Mouse (Mus musculus) limb, embryonic 15.5 days (tissue): ENCODE data around the gene Large2. TPM values are rescaled to one million over a fixed set of nuclear protein-coding genes. Genes with fewer than 3 reads are reported as not detected.

ENCODE experiments used
- ATAC-seq: fragments of 200-750 bp; cut with Nextera tagmentation; 2 replicates; pipeline ENCODE4 v1.8.0; 2017; ENCODE audit warnings: low read depth, moderate TSS enrichment; ENCODE audit not compliant: insufficient number of reproducible peaks, low FRiP score, low TSS enrichment
- H3K27ac ChIP-seq: fragments of 300-500 bp; sonication (generic); 2 replicates; pipeline ENCODE4 v1.5.1; 2015; ENCODE audit warnings: moderate library complexity, mild to moderate bottlenecking, inconsistent platforms
- H3K27me3 ChIP-seq: fragments of 300-500 bp; sonication (generic); 2 replicates; pipeline ENCODE4 v1.6.1; 2015; ENCODE audit warnings: inconsistent platforms
- H3K36me3 ChIP-seq: fragments of 300-500 bp; sonication (generic); 2 replicates; pipeline ENCODE4 v1.6.1; 2015; ENCODE audit warnings: inconsistent platforms
- H3K4me1 ChIP-seq: fragments of 300-500 bp; sonication (generic); 2 replicates; pipeline ENCODE4 v1.6.1; 2015; ENCODE audit warnings: inconsistent platforms
- H3K4me2 ChIP-seq: fragments of 300-500 bp; sonication (generic); 2 replicates; pipeline ENCODE4 v1.6.1; 2015; ENCODE audit warnings: mild to moderate bottlenecking, inconsistent platforms
- H3K4me3 ChIP-seq: fragments of 300-500 bp; sonication (generic); 2 replicates; pipeline ENCODE4 v1.5.1; 2015; ENCODE audit warnings: mild to moderate bottlenecking, inconsistent platforms
- H3K9ac ChIP-seq: fragments of 300-500 bp; sonication (generic); 2 replicates; pipeline ENCODE4 v1.6.1; 2015; ENCODE audit warnings: inconsistent platforms
- H3K9me3 ChIP-seq: fragments of 300-500 bp; sonication (generic); 2 replicates; pipeline ENCODE4 v1.6.1; 2016; ENCODE audit warnings: inconsistent platforms
- WGBS: fragments of 180-500 bp; shearing (Covaris S2); methylation state at CpG from one replicate; pipeline ENCODE4 v1.1.7; 2015; 5-methylcytosine and 5-hydroxymethylcytosine counted together
- polyA plus RNA-seq: library from polyadenylated mRNA; unstranded; fragments of >200 nt; fragmentation: Nextera tagmentation; extraction: Ambion mirVana; gene quantifications from 2 replicates; pipeline ENCODE4 v1.2.1, GENCODE M21; 2015

Large2 gene
- polyA plus RNA-seq, 1 experiment from 2014 or later = 18.4 TPM

DNA sequence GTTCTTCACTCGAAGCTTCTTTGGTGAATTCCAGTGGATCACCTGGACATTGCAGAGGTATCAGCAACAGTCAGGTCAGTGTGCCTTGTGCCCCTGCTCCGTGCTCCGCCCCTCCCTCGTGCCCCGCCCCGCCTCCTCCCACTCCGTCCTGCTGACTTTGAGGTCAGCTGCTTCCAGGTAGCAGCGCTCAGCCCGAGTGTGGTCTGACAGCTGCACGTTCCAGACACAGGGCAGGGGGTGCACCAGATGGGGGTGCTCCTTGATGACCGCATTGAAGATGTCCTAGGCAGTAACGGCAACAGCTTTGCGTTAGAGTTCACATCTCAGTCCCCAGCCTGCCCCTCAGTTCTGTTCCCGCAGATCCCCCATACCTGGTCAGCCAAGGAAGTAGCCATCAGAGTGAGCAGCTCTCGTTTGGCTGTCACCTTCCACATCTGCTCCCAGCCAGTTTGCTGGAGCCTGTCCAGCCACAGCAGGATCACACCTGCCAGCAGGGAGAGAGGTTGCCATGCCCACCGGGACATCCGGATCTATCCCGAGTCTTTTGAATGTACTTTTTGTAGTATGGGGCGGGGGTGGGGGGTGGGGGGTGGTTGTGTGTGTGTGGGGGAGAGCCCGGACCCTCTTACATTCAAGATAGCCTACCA lies 7.2 kb downstream of the Large2 start:
- Histone ChIP-seq H3K4me1 (peaks cover 32% of the 10 kb centered on the region), H3K9me3 (no peaks in the 10 kb centered on the region), H3K36me3 (peaks cover 32% of the 10 kb centered on the region), H3K27ac (no peak overlapping the region), H3K4me3 (no peak overlapping the region), H3K27me3 (no peaks in the 10 kb centered on the region), H3K9ac (no peak overlapping the region), H3K4me2 (no peak overlapping the region)
- WGBS = 29% methylated on average over 20 of the region's 20 CpGs
- no peak for ATAC-seq

DNA sequence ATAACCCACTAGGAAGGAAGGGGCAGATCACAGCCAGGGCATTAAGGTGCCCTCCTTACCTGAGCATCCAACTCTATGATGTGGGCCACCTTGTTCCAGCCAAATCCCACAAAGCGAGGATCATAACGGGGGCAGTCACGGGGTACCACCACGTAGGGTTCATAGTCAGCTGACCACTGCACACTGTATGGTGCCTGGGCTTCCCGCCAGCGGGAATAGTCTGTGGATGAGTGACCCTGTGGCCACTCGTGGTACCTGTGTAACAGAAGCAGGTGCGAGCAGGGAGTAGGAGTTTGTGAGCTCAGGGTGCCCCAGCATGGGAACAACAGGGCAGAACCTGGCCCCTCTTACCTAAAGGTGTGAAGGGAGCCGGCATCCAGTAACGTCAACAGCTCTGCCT lies 9.1 kb downstream of the Large2 start:
- Histone ChIP-seq H3K9ac (no peak overlapping the region), H3K27me3 (no peaks in the 10 kb centered on the region), H3K9me3 (no peaks in the 10 kb centered on the region), H3K36me3 (peaks cover 41% of the 10 kb centered on the region), H3K4me3 (no peak overlapping the region), H3K4me2 (no peak overlapping the region), H3K27ac (no peak overlapping the region), H3K4me1 (peaks cover 15% of the 10 kb centered on the region)
- ATAC-seq = no peak
- WGBS = 88% methylated on average over 10 of the region's 10 CpGs

- H3K27me3 ChIP-seq = no peaks in the 10 kb centered on the region
- H3K27ac ChIP-seq = no peak overlapping the region
- no peak overlapping the region for H3K9ac ChIP-seq
- H3K4me3 ChIP-seq = no peak overlapping the region
- H3K4me2 ChIP-seq = no peak overlapping the region
- no peaks in the 10 kb centered on the region for H3K9me3 ChIP-seq
- peaks cover 6% of the 10 kb centered on the region; the same call in 1 of the 2 replicates for H3K4me1 ChIP-seq
- no peak for ATAC-seq
- 89% methylated on average over 4 of the region's 4 CpGs for WGBS
- peaks cover 53% of the 10 kb centered on the region for H3K36me3 ChIP-seq
These were observed 10.6 kb downstream of the Large2 start for GRCm38 (mm10) chr2:92364086-92364485.

GRCm38 (mm10) chr2:92362571-92363228 lies 12.0 kb downstream of the Large2 start:
- ATAC-seq = no peak
- no peaks in the 10 kb centered on the region for H3K9me3 ChIP-seq
- peaks cover 67% of the 10 kb centered on the region for H3K36me3 ChIP-seq
- 82% methylated on average over 6 of the region's 6 CpGs for WGBS
- H3K4me2 ChIP-seq = no peak overlapping the region
- H3K27ac ChIP-seq = peak overlapping the region; percentile 11; the same call in 1 of the 2 replicates
- H3K9ac ChIP-seq = no peak overlapping the region
- no peaks in the 10 kb centered on the region for H3K27me3 ChIP-seq
- no peak overlapping the region for H3K4me3 ChIP-seq
- peaks cover 6% of the 10 kb centered on the region; the same call in 1 of the 2 replicates for H3K4me1 ChIP-seq

GRCm38 (mm10) chr2:92361795-92362194 lies 12.9 kb downstream of the Large2 start:
- Histone ChIP-seq H3K9ac (no peak overlapping the region), H3K9me3 (no peaks in the 10 kb centered on the region), H3K27ac (no peak overlapping the region), H3K4me2 (no peak overlapping the region), H3K4me3 (no peak overlapping the region), H3K36me3 (peaks cover 76% of the 10 kb centered on the region), H3K27me3 (no peaks in the 10 kb centered on the region), H3K4me1 (0 out of 2 replicates have a peak, but pooled peaks cover 2% of the 10 kb centered on the region)
- no peak for ATAC-seq
- 77% methylated on average over 8 of the region's 8 CpGs for WGBS

DNA sequence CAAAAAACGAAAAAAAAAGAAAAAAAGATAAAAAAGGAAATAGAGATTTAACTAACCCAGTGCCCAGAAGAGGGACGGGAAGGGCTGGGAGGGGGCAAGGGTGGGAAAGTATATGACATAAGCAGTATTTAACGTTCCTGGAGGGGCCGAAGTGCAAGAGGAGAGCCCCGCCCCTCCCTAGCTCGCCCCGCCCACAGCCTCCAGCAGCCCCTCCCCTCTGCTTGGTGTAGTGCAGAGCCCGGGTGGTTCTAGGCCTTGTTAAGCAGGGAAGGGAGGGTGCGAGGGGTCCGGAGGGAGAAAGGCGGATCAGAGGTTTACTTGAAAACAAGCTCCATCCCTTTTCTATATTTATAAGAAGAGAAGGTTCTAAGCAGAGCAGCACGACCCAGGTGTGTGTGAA lies 13.8 kb downstream of the Large2 start:
- no peak for ATAC-seq
- Histone ChIP-seq H3K27ac (0 out of 2 replicates have a peak overlapping the region, but pooled peaks have one; percentile 11), H3K9me3 (no peaks in the 10 kb centered on the region), H3K36me3 (peaks cover 75% of the 10 kb centered on the region), H3K9ac (no peak overlapping the region), H3K4me2 (no peak overlapping the region), H3K4me3 (no peak overlapping the region), H3K27me3 (no peaks in the 10 kb centered on the region), H3K4me1 (0 out of 2 replicates have a peak, but pooled peaks cover 2% of the 10 kb centered on the region)
- 24% methylated on average over 12 of the region's 12 CpGs for WGBS

DNA sequence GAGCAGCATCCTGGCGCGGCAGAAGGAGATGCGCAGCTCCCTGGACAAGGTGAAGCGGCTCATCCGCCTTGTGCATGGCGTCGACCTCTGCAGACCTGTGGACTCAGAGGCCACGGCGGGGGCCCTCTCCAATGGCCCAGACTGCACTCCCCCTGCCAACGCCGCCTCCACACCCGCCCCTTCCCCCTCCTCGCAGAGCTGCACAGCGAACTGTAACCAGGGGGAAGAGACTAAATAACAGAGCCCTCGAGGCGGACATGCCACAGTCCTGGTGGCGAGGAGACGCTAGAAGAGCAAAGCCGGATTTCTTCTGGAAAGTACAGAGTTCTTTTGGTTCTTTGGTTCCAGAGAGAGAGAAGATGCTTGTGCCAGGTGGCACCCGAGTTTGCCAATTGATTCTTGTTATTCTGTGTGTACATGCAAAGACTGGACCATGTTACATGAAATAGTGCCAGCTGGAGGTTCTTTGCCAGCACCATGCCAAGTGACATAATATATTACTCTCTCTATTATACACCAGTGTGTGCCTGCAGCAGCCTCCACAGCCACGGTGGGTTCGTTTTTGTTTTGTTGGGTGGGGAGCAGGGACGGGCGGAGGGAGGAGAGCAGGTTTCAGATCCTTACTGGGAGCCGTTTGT lies 14.4 kb downstream of the Large2 start:
- Histone ChIP-seq H3K4me3 (no peak overlapping the region), H3K27me3 (no peaks in the 10 kb centered on the region), H3K4me2 (no peak overlapping the region), H3K4me1 (0 out of 2 replicates have a peak, but pooled peaks cover 2% of the 10 kb centered on the region), H3K9ac (no peak overlapping the region), H3K36me3 (peaks cover 78% of the 10 kb centered on the region), H3K9me3 (no peaks in the 10 kb centered on the region), H3K27ac (0 out of 2 replicates have a peak overlapping the region, but pooled peaks have one; percentile 11)
- no peak for ATAC-seq
- 69% methylated on average over 25 of the region's 25 CpGs for WGBS

DNA sequence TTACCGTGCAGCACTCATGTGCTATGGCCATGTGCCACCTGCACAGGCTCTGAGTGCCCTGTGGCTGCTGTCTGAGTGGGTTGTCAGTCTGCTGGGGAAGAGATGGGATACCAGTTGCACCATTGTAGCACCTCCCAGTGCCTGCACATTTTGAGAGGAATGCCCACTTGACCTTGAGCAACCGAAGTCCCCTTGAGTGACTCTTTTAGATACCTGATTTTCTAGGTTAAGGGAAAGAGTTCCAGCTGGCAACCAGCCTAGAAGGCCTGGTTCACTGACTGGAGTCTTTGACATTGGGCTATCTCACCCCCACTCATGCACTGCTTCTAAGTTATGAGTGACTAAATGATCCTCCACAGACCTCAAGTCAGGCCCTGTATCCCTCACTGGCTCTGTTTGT lies 15.4 kb downstream of the Large2 start:
- 86% methylated on average over 2 of the region's 2 CpGs for WGBS
- no peak overlapping the region for H3K4me3 ChIP-seq
- ATAC-seq = no peak
- no peak overlapping the region for H3K9ac ChIP-seq
- H3K4me1 ChIP-seq = 0 out of 2 replicates have a peak, but pooled peaks cover 2% of the 10 kb centered on the region
- no peaks in the 10 kb centered on the region for H3K9me3 ChIP-seq
- no peak overlapping the region for H3K4me2 ChIP-seq
- no peaks in the 10 kb centered on the region for H3K27me3 ChIP-seq
- H3K36me3 ChIP-seq = peaks cover 75% of the 10 kb centered on the region
- no peak overlapping the region for H3K27ac ChIP-seq

GRCm38 (mm10) chr2:92354224-92354623 lies 20.4 kb downstream of the Large2 start:
- no peak for ATAC-seq
- no peak overlapping the region for H3K4me3 ChIP-seq
- no peaks in the 10 kb centered on the region for H3K27me3 ChIP-seq
- H3K36me3 ChIP-seq = peaks cover 87% of the 10 kb centered on the region
- 45% methylated on average over 6 of the region's 6 CpGs for WGBS
- H3K9ac ChIP-seq = no peak overlapping the region
- H3K27ac ChIP-seq = no peak overlapping the region
- no peaks in the 10 kb centered on the region for H3K9me3 ChIP-seq
- no peaks in the 10 kb centered on the region for H3K4me1 ChIP-seq
- no peak overlapping the region for H3K4me2 ChIP-seq

GRCm38 (mm10) chr2:92353402-92353801 lies 21.3 kb downstream of the Large2 start:
- Histone ChIP-seq H3K27me3 (no peaks in the 10 kb centered on the region), H3K27ac (no peak overlapping the region), H3K4me3 (no peak overlapping the region), H3K4me2 (no peak overlapping the region), H3K9ac (no peak overlapping the region), H3K36me3 (peaks cover 87% of the 10 kb centered on the region), H3K4me1 (no peaks in the 10 kb centered on the region), H3K9me3 (no peaks in the 10 kb centered on the region)
- 76% methylated on average over 5 of the region's 5 CpGs for WGBS
- no peak for ATAC-seq

GRCm38 (mm10) chr2:92350686-92351085 lies 24.0 kb downstream of the Large2 start:
- Histone ChIP-seq H3K4me2 (no peak overlapping the region), H3K36me3 (peaks cover 83% of the 10 kb centered on the region), H3K4me1 (no peaks in the 10 kb centered on the region), H3K27me3 (no peaks in the 10 kb centered on the region), H3K27ac (no peak overlapping the region), H3K9me3 (no peaks in the 10 kb centered on the region), H3K4me3 (no peak overlapping the region), H3K9ac (no peak overlapping the region)
- WGBS = 46% methylated on average over 5 of the region's 5 CpGs
- no peak for ATAC-seq
